Mouse (Mus musculus): ENCODE measurements around the gene Sdad1. TPM values are rescaled to one million over a fixed set of nuclear protein-coding genes. Genes with fewer than 3 reads are reported as not detected.

Sdad1 gene
- polyA plus RNA-seq, 1 experiment from 2014 or later = 15.0 TPM

DNA sequence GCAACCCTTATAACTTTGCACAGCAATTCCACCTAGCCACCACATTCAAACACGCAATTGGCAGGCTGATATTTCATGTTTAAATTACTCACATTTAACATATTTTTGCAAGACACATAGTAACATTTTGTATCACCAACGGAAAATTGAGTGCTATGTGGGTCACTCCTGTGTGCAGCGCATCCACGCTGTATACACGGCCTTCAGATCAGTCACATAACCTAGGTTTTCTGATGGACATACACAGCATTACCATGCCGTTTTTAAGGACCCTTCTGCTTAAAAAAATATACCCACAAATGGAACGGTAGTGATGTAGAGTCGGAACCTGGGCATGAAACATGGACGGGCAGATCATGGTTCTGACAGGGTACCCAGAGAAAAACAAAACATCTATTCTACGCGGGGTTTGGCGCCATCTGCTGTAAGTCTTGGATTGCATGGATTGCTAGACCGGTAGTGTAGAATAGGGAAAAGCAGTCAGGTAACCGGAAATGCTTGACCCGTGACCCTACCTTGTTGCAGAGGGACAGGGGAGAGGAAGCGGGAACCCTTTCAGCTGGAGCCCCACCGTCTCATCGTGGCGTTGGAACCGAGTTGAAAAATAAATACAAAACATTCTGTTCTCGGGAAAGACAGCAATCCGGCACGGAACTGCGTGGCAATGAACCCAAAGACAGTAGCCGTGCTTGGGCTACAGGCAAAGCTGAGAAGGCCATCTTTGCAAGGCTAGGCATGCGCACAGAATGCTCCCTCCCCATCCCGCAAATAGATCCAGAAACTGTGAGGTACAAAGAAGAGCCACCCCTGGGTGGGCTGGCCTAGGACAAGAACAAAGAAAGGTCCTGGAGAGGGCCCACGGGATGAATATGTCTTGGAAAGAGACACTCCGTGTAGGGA, 70.7 kb downstream of the Sdad1 start:
- TF ChIP-seq EP300 (IDR thresholded peaks at IDR 0.05) (no peak), CTCF (IDR thresholded peaks at IDR 0.05) (peak; percentile 87)
- WGBS = 37% methylated on average over 29 of the region's 29 CpGs
- no peak overlapping the region for H3K27ac ChIP-seq (ENCODE audit: low read length)
- no peaks in the 10 kb centered on the region for H3K9me3 ChIP-seq (ENCODE audit: low read length)
- H3K36me3 ChIP-seq (ENCODE audit: insufficient read depth, low read length) = no peaks in the 10 kb centered on the region
- H3K9ac ChIP-seq (replicated peaks; ENCODE audit: low read depth) = no peak overlapping the region
- no peak overlapping the region for H3K4me3 ChIP-seq (ENCODE audit: low read depth, low read length)
- DNase-seq (ENCODE audit: low spot score) (peak; percentile 75), ATAC-seq (peak; percentile 33; the same call in 1 of the 2 replicates)
- H3K4me1 ChIP-seq (ENCODE audit: insufficient read depth, low read depth, low read length) = no peaks in the 10 kb centered on the region
- no peaks in the 10 kb centered on the region for H3K27me3 ChIP-seq (replicated peaks; ENCODE audit: insufficient read depth, low read length)
- peak overlapping the region; percentile 22; the same call in 1 of the 2 replicates for H3K4me2 ChIP-seq (replicated peaks; ENCODE audit: low read depth, low read length)

DNA sequence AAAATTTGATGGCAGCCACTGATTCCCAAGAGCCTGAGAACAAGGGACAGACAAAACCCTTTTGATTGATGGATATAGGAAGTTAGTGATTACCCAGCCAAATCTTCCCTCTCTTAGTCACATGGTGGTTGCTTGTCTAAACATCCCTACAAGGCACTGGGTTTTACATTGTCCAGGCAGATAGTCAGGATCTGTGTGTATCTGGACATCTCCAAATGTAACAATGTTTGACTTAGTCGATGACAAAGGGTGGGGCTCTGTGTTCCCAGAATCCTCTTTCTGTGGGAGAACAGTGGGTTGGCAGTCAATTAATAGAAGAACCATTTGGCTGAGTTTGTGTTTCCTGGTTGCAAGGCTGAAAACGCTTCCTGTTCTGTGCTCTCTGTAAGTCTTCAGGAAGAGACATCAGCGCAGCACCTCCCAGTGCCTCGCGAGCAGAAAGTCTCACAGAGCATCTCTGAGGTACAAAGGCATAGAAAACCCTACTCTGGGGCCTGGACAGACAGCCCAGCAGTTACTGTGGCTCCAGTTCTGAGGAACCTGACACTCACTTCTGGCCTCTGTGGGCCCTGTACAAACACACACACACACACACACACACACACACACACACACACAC, 75.2 kb downstream of the Sdad1 start:
- no peaks in the 10 kb centered on the region for H3K27me3 ChIP-seq (replicated peaks; ENCODE audit: insufficient read depth, low read length)
- peak; percentile 89 for ATAC-seq

More for the DNA sequence above, 75.2 kb downstream of the Sdad1 start:
- no peak overlapping the region for H3K27ac ChIP-seq (ENCODE audit: low read length)
- H3K9me3 ChIP-seq (ENCODE audit: low read length) = no peaks in the 10 kb centered on the region
- H3K4me2 ChIP-seq (replicated peaks; ENCODE audit: low read depth, low read length) = no peak overlapping the region
- WGBS = 13% methylated on average over 5 of the region's 5 CpGs
- H3K4me3 ChIP-seq (ENCODE audit: low read depth, low read length) = no peak overlapping the region
- no peak overlapping the region for H3K9ac ChIP-seq (replicated peaks; ENCODE audit: low read depth)
- peak; percentile 62 for DNase-seq (ENCODE audit: low spot score)
- H3K36me3 ChIP-seq (ENCODE audit: insufficient read depth, low read length) = no peaks in the 10 kb centered on the region
- H3K4me1 ChIP-seq (ENCODE audit: insufficient read depth, low read depth, low read length) = no peaks in the 10 kb centered on the region
- TF ChIP-seq CTCF (IDR thresholded peaks at IDR 0.05) (no peak), EP300 (IDR thresholded peaks at IDR 0.05) (0 out of 2 replicates have a peak, but pooled peaks have one; percentile 45)

Other genes starting within 250 kb of the Sdad1 start
- 95.2 and 102 TPM in 2 replicates for gene G3bp2, start 226.8 kb downstream of the Sdad1 start, polyA plus RNA-seq (2015; fragmentation: Nextera tagmentation; extraction: Ambion mirVana)
- gene Uso1, start 172.5 kb downstream of the Sdad1 start, polyA plus RNA-seq (2015; fragmentation: Nextera tagmentation; extraction: Ambion mirVana) = 28.8 and 31.7 TPM in 2 replicates
- gene U90926, start 95.1 kb downstream of the Sdad1 start, polyA plus RNA-seq (2015; fragmentation: Nextera tagmentation; extraction: Ambion mirVana) = not detected in 2 replicates
- 0.14 and 0.69 TPM in 2 replicates for gene Ppef2, start 54.2 kb downstream of the Sdad1 start, polyA plus RNA-seq (2015; fragmentation: Nextera tagmentation; extraction: Ambion mirVana)
- gene Naaa, start 32.3 kb downstream of the Sdad1 start, polyA plus RNA-seq (2015; fragmentation: Nextera tagmentation; extraction: Ambion mirVana) = 27.2 and 27.8 TPM in 2 replicates
- gene Cxcl9, start 17.6 kb upstream of the Sdad1 start, polyA plus RNA-seq (2015; fragmentation: Nextera tagmentation; extraction: Ambion mirVana) = not detected in 2 replicates
- 37.0 and 46.5 TPM in 2 replicates for gene Art3, start 21.3 kb upstream of the Sdad1 start, polyA plus RNA-seq (2015; fragmentation: Nextera tagmentation; extraction: Ambion mirVana)
- gene Cxcl10, start 38.4 kb upstream of the Sdad1 start, polyA plus RNA-seq (2015; fragmentation: Nextera tagmentation; extraction: Ambion mirVana) = 0.49 and 3.1 TPM in 2 replicates
- 19.7 and 20.3 TPM in 2 replicates for gene Nup54, start 124.7 kb upstream of the Sdad1 start, polyA plus RNA-seq (2015; fragmentation: Nextera tagmentation; extraction: Ambion mirVana)
- 46.6 and 52.4 TPM in 2 replicates for gene Scarb2, start 196.4 kb upstream of the Sdad1 start, polyA plus RNA-seq (2015; fragmentation: Nextera tagmentation; extraction: Ambion mirVana)
- 11.4 and 15.4 TPM in 2 replicates for gene Fam47e, start 244.6 kb upstream of the Sdad1 start, polyA plus RNA-seq (2015; fragmentation: Nextera tagmentation; extraction: Ambion mirVana)